Mouse (Mus musculus): ENCODE results near the gene Nab2.

Nab2 gene

GRCm38 (mm10) chr10:127668093-127669050 is at the start of gene Nab2:
Nab2 (minus strand) TSS chr10:127668568.
- DNase-seq (ENCODE audit: low spot score in 2 of 2), result peak; percentile 64 to 84

- DNase-seq (ENCODE audit: low spot score in 2 of 2), result no peak
Measured at GRCm38 (mm10) chr10:127712736-127713135, 44.4 kb upstream of the Nab2 start.

- no peak for DNase-seq (ENCODE audit: low spot score in 2 of 2)
Measured at GRCm38 (mm10) chr10:127710331-127710730, 42.0 kb upstream of the Nab2 start.

- no peak for DNase-seq (ENCODE audit: low spot score in 2 of 2)
Measured at GRCm38 (mm10) chr10:127708850-127709370, 40.5 kb upstream of the Nab2 start.

GRCm38 (mm10) chr10:127707721-127708120 is 39.4 kb upstream of the Nab2 start:
- DNase-seq (ENCODE audit: low spot score in 2 of 2), result no peak

GRCm38 (mm10) chr10:127705783-127706182 is 37.4 kb upstream of the Nab2 start:
- DNase-seq (ENCODE audit: low spot score in 2 of 2), result no peak

- no peak for DNase-seq (ENCODE audit: low spot score in 2 of 2)
Measured at GRCm38 (mm10) chr10:127704766-127705220, 36.4 kb upstream of the Nab2 start, which contains the start of gene Myo1a. Myo1a (plus strand) TSS chr10:127705170.

GRCm38 (mm10) chr10:127704293-127704692 is 35.9 kb upstream of the Nab2 start:
- no peak for DNase-seq (ENCODE audit: low spot score in 2 of 2)

GRCm38 (mm10) chr10:127703299-127703698 is 34.9 kb upstream of the Nab2 start:
- DNase-seq (ENCODE audit: low spot score in 2 of 2), result no peak

GRCm38 (mm10) chr10:127698966-127699365 is 30.6 kb upstream of the Nab2 start:
- no peak for DNase-seq (ENCODE audit: low spot score in 2 of 2)

GRCm38 (mm10) chr10:127695775-127696174 is 27.4 kb upstream of the Nab2 start:
- no peak for DNase-seq (ENCODE audit: low spot score in 2 of 2)

GRCm38 (mm10) chr10:127694636-127695035 is 26.3 kb upstream of the Nab2 start:
- no peak for DNase-seq (ENCODE audit: low spot score in 2 of 2)

GRCm38 (mm10) chr10:127691053-127691452 is 22.7 kb upstream of the Nab2 start:
- DNase-seq (ENCODE audit: low spot score in 2 of 2), result no peak

GRCm38 (mm10) chr10:127682886-127683285 is 14.5 kb upstream of the Nab2 start:
- no peak for DNase-seq (ENCODE audit: low spot score in 2 of 2)

GRCm38 (mm10) chr10:127679881-127680280 is 11.5 kb upstream of the Nab2 start:
- no peak for DNase-seq (ENCODE audit: low spot score in 2 of 2)

- no peak for DNase-seq (ENCODE audit: low spot score in 2 of 2)
Measured at GRCm38 (mm10) chr10:127679208-127679607, 10.8 kb upstream of the Nab2 start.

- peak; percentile 69 to 78 for DNase-seq (ENCODE audit: low spot score in 2 of 2)
Measured at GRCm38 (mm10) chr10:127677591-127678336, 9.4 kb upstream of the Nab2 start.

GRCm38 (mm10) chr10:127676691-127677548 is 8.6 kb upstream of the Nab2 start:
- peak; percentile 92 to 93 for DNase-seq (ENCODE audit: low spot score in 2 of 2)

- no peak for DNase-seq (ENCODE audit: low spot score in 2 of 2)
Measured at GRCm38 (mm10) chr10:127675859-127676398, 7.6 kb upstream of the Nab2 start.

GRCm38 (mm10) chr10:127674794-127675522 is 6.6 kb upstream of the Nab2 start:
- peak; percentile 84 to 87 for DNase-seq (ENCODE audit: low spot score in 2 of 2)

Measured in spleen, postnatal 4 days (tissue).